Mouse (Mus musculus) spleen, adult 12 weeks (tissue): ENCODE data around the gene Zfp280d.
"Not testable (repeated sequence)": the region's sequence is repeated elsewhere in the genome, so short reads cannot be mapped to it uniquely, and the experiment has no call there.

Experiments used
- DNase-seq: peaks from one replicate; pipeline ENCODE4 v3.0.0; 2022; ENCODE audit warnings: low spot score

The Zfp280d gene

DNA sequence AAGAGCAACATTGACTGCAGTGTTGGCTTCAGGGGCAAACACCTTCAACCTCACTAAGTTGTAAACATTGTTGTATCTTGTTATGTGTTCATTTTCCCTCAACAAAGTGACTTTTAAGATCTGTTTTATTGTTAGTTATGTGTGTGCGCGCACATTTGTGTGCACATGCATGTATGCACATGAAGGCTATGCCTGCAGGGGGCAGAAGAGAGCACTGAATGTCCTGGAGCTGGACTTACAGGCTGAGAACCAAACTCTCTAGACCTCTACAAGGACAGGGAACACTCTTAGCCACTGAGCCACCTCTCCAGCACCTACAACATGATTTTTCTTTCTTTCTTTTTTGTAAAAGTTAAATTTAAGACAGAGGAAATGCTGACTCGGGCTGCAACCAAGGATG, 99.4 kb downstream of the Zfp280d start:
- DNase-seq, result peak; percentile 11

DNA sequence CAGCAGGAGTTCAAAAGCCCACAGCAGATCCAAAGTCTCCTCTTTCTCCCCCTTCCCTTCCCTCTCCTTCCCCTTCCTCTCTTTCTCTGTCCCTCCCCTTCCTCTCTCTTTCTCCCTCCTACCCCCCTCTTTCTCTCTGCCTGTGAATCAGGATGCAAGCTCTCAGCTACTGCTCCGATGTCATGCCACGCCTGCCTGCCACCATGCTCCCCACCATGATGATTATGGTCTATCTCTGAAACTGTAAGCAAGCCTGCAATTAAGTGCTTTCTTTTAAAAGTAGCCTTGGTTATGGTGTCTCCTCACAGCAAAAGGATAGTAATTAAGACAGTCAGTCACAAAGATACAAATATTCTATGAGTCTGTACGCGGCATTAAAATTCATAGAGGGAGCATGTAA, 100.3 kb downstream of the Zfp280d start:
- no peak for DNase-seq

DNA sequence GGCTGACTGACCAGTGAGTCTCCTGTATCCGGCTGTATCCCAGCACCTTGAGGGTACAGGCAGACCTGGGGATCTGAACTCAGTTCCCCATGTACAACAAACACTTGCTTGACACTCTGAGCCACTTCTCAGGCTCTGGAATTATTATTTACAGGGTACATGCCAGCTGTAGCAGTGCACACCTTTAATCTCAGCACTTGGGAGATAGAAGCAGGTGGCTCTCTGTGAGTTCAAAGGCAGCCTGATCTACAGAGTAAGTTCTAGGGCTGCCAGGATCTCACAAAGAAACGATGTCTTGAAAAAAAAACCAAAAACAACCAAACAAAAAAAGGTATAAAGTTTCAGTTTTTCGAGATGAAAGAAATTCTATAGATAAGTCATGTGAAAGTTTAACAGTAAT, 101.0 kb downstream of the Zfp280d start:
- DNase-seq, result no peak

DNA sequence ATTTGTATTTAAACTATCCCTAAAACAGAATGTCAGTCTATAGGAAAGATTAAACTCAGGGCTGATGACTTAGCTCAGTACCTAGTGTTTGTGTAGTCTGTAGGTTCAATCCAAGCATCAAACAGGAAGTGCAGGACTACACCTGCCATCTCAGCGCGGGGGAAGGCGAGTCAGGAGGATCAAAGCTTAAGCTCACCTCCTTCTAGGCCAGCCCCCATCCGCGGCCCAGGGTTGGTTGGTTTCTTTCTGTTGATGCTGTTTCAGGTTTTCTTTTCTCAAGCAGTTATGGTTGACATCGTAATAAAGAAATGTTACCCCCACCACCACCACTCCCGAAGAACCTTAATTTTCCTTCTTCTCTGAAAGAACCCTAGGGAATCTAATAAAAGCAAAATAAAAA, 111.1 kb downstream of the Zfp280d start:
- no peak for DNase-seq

DNA sequence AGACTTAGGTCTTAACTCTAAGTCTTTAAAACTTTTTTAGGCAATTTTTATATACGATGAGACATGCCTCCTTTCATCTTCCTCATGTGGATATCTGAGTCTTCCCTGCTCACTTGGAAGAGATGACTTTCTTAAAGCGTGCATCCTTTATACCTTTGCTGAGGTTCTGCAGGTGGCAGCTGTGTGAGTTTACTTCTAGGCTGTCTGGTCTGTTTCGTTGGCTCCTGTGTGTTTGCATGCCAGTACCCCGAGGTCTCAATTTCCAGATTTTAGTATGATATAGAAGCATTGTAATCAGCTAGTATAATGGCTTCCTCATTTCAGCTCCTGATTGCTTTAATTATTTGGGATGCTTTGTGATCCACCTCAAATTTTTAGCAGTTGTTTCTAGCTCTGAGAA, 114.3 kb downstream of the Zfp280d start:
- DNase-seq, result no peak

DNA sequence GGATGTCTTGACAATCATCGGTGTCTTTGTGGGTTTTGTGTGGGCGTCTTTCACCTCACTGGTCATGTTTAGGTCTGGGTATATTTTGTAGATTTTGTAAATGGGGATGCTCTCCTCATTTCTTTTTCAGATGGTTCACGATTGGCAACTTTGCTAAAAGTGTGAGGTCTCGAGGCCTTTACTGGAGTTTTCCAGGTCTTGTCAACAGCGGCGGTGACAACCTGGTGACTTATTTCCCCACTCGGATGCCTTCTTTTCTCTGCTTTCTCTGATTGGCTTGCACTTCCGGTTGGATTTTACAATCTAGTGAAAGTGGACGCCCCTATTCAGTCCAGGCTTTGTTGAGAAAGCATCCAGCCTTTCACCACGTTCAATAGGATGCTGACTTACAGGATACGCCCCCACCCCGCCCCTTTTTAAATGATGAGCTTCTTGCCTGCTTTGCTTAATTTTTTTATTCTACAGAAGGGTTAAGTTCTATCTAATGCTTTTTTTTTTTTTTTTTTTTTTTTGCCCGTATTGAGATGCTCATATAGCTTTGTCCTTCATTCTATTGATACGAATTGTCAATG, 114.9 kb downstream of the Zfp280d start:
- no peak for DNase-seq

DNA sequence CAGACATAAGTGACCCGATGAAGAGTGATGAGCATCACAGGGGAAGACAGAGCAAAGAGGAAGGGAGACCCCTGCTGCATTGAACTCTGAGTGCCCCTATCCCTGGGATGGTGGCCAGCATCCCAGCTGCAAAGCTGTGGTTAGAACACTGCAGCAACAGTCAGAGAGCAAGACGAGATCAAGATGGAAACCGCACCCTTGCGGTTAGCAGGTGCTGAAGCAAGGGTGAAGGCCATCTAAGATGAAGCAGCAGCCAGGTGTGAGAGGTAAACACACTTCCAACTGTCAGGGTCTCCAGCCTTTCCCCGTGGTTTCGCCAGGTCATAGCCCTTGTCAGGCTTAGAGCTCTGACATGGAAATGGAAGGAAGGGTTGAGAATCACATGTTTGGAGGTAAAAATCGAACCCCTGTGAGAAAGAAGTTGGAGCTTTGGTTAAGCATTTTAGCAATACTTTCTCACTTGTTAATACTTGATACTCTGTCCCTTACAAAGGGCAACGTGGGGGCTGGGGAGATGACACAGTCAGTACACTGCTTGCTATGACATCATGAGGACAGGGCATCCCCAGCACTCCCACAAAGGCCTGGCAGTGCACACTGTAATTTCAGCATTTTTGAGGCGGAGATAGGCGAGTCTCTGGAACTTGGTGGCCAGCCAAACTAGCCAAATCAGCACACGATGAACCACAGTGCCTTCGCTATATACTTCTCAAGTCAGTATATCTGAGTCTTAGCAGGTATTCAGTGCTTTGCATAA, 115.8 kb downstream of the Zfp280d start:
- DNase-seq, result no peak

DNA sequence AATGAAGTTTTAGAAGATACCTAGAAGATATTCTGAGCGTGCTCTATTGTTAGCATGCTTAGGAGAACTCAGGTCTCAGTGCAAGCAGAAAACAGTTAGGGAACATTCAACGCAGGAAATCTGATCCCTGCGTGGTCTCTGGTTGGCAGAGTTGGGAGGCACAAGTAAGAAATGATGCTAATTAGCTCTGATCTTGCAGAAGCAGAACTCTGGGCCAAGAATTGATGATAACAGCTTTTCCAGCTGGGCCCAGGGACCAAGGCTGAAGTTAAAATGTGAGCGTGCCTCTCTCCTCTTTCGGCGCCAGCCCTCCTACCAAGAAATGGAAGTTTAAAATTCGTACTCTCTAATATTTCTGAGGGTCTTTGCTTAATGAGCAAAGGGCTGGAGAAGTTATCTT, 118.0 kb downstream of the Zfp280d start:
- no peak for DNase-seq

DNA sequence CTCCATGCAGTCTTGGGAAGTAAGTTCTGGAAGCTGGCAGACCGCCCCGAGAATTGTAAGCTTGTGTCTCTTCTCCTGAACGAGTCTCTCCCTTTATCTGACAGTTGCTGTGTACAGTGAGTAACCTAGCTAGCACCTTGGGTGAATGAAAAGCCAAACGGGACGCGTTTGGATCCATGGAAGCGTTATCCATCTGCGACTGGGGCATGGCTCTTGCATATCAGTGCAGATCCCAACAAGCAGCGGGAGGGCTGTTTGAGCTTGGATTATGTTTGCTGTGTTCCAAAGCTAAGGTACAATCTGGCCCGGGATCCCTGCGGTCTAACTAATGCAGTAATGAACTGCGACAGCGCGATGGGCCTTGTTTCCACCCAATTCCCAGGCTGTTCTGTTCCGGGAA, 118.6 kb downstream of the Zfp280d start:
- DNase-seq, result no peak

DNA sequence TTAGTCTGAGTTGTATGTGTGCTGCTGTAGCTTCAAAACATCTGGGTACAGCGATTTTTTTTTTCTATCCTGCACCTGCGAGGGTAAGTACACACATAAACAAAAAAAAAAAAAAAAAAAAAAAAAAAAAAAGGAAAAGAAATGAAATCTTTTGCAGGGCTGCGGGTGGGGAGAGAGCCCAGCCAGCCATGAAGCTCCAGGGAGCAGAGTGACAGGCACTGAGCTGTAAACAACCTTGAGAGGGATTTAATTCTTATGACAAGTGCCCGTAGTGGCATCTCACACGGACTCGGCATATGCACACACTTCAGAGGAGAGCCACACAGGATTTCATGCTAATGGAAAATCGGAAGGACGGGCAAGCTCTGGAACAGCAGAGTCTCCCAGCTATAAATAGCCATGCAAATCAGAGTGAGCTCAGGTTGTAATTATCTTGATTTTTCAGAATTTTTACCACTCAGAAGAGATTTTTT, 119.2 kb downstream of the Zfp280d start:
- DNase-seq, result no peak

DNA sequence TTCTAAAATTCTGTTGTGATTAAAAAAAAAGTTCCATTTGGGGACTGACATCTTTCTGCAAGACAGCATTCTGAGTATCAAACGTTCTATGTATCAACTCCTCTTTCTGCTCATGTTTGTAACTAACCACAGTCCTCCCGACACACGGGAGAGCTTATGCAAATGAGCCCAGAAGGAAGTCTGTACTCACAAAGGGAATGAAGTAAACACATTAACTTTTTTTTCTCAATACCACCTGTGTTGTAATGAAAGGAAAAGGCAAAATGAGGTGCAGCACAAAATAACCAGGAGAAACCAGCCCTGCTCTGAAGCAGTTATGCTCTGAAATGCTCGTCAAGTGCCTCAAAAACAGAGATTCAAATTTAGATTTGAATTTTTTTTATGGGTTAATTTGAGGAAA, 125.5 kb downstream of the Zfp280d start:
- DNase-seq, result no peak

DNA sequence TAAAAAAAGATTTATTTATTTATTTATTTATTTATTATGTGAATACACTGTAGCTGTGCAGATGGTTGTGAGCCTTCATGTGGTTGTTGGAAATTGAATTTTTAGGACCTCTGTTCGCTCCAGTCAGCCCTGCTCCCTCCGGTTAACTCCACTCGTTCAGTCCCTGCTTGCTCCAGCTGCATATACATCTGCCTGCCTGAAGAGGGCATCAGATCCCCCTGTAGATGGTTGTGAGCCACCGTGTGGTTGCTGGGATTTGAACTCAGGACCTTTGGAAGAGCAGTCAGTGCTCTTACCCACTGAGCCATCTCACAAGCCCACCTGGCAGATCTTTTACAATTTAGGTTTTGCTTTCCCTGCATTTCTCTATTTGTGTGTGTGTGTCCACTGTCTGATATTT, 127.1 kb downstream of the Zfp280d start:
- DNase-seq, result not testable (repeated sequence)

DNA sequence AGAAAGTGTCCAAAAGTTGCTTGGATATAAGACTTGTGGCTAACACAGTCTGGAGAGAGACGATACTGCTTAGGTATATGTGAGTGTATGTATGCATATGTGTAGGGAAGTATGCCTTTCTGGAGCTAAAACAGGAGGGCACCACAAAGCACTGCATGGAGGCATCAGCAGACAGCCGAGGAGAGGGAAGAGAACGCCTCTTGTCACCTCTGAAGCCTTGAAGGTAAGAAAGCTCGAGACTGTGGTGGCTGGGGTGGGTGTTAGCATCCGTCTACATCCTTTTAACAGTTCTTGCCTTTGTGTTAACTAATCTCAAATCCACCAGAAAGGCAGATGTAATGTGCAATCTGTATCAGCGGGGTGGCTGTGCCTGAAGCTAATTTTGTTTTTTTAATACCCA, 128.8 kb downstream of the Zfp280d start:
- DNase-seq, result no peak

DNA sequence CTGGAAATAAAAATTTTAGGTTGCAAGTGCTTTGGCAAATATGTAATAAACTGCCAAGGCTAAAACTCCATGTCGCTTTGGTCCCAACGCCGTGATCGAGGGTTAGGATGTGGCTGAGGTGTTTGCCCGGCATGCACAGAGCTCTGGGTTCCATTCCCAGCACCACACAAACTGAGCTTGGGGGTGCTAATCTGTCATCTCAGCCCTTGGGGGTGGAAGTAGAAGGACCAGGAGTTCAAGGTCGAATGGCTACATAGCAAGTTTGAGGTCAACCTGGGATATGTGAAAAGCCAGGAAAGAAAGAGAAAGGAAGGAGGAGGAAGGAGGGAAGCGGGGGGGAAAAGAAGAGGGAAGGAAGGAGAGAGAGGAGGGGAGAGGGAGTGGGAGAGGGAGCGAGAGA, 129.8 kb downstream of the Zfp280d start:
- DNase-seq, result no peak

DNA sequence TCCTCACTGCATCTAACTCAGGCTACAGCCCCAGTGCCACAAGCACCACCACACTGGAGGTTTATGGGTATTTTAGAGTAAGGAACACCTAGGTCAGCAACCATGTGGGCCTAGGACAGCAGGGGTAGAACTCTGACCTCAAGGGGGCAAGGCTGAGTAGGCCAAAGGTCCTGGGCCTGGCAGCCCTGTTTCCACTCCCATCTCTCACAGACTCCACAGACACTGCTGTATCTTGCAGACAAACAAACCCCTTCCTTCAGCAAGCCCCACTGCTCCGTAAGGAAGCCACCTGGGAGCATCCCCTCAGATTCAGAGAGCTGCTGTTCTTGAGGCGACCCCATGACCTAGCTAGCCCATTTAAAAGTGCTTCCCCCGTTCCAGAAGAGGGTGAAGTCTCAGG, 130.3 kb downstream of the Zfp280d start:
- no peak for DNase-seq

DNA sequence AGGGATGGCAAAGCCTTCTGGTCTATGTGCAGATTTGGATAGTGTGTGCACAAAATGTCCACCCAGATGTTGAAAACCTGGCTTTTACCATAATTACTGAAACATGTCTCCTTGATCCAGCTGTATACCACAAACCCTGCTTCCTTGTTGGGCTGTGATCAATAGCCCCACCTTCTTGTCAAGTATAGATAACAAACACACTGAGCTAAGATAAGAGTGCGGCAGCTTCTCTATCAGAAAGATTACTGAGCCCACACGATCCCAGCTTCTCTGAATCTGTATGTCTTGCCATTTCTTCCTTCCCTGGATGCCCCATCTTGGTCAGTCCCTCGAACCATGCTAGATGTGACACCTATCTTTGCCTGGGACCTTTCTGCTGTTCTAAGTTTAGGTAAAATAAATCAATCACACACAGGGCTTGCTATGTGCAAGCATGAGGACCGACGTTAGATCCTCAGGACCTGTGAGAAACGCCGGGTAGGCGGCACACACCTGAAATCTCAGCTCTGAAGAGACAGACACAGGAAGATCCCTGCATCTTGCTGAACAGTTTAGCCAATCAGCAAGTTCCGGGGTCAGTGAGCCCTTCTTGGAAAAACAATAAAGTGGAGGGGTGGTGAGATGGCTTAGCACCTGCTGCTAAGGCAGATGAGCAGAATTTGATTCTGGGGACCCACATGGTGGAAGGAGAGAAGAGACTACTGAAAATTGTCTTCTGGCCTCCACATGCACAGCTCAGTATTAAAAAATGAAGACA, 131.4 kb downstream of the Zfp280d start:
- DNase-seq, result no peak

DNA sequence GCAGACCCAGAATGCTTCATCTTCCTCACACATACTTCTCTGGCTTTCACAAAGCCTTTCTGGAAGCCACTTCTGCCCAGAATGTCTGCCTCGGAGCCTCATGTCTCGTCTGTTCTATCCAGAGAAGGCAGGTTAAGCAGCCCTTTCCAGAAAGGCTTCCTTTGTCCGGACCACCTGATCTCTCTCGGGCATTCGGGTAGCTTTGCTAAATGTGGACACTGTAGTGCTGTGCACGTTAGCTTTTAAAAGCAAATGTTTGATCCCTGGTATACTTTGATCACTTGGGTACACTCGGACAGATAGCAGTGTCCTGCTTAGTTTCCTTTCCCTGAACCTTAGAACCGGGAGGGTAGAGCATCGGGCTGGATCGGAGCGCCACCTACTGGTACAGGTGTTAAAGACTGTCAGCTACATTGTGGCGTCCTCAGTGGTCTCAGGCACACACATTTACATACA, 133.5 kb downstream of the Zfp280d start:
- DNase-seq, result peak; percentile 79

DNA sequence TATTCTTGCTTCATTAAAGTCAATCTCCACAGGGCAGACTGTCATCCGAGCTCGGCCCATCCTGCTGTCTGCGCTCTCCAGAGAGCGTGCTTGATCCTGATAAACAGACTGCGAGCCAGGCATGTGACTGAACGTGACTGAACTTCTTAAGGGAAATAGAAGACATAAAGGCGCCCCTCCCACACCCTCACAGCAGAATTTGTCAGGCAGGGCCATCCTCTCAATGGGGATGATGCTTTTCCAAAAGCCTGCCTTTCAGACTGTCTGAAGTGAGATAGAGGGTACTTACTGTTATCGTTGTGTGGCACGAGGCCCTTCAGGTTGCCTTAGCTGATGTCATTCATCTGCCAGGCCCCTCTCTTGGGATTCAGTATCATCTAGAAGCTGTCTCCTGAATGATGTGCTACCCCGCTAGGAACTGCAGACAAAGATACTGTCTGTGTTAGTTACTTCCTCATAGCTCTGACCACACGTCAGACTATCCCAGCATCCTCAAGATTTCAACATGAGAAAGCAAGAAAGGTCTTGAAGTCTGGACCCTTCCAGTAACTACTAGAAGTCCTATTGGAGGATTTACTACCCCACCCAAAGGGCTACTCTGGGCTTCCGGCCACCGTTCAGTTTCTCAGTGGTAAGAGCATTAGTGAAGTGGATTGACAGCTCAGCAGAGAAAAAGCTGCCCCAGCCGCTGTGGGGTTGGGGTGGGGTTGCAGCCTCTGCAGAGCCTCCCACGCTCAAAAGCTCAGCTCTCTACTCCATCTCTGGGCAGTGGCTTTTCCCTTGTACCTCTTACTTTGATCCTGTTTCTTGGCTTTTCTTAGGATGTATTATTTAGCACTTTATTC, 134.9 kb downstream of the Zfp280d start:
- peak; percentile 62 for DNase-seq

DNA sequence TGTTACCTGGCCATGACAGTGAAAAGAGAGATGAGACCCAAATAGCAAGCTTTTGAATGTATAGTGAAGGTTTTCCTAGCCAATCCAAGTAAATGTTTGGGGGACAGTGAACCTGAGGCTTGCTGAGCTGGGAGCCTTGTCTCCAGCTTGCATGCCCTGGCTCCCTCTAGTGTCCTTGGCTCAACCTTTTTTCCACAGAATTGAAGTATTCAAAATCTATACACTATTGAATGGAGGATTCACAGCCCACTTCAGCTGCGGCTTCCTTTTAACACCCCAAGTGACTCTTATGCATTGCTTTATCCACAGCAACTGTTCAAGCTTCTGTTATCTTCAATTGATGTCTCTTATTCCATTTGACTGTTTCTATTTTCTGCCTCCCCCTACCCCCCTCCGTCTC, 137.1 kb downstream of the Zfp280d start:
- no peak for DNase-seq
